Mouse (Mus musculus): Measurements from ENCODE around the gene Nipa2.

The Nipa2 gene

DNA sequence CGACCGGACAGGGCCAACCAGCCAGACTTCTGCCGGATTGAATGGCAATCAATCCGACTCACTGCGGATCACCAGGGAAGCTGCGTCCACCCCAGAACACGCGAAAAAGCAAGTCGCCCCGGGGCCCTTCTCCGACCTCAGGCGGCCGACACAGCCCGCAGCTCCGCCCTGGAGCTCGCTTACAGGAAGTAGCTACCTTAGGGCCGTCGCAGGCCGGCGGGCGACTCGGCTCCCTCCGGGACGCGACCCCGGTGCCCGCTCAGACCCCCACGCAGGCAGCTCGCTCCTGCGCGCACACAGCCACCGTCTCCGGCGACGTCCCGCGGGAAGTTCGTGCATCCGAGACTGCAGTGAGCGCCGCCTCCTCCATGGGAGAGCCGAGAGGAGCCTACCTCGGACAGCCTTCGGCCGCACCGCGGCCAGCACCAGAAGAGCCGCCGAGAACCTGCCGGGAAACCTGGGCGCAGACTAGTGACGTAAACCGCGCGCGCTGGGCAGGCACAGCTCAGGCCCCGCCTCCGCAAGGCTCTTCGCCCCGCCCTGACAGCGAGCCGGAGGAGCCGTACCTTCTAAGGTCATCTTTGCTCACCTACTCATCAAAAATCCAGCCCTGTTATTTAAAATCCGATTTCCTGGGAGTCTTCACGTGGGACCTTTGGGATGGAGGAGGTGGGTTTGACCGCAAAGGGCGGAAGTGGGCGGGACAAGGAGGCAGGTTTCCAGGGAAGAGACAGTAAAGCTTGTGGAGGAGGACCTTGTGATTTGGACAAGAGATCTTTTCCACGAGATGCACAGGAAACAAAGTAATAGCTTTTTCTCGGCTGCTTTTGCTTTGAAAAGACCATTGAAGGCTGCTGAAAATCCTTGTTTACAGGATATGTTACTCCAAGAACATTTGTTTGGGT lies at the start of gene Nipa2:
TSS of gene Nipa2 (minus strand) at position 473 of the 905 bp plus-strand sequence.
- DNase-seq (ENCODE audit: extremely low read depth, low read depth, low spot score), result peak; percentile 18

DNA sequence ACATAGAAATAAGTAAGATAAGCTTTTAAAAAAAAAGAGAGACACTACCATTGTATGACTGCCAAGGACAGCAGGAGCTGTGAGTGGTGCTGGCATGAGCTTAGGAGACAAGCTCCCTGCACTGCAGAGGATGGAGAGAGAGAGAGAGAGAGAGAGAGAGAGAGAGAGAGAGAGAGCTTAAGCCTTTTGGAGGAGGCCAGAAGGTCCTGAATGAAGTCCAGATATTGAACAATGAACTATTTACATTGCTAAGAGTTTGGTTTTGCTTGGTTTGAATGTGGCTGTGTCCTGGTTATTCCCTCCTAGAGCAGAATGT lies 48.7 kb upstream of the Nipa2 start:
- DNase-seq (ENCODE audit: extremely low read depth, low read depth, low spot score), result no peak

DNA sequence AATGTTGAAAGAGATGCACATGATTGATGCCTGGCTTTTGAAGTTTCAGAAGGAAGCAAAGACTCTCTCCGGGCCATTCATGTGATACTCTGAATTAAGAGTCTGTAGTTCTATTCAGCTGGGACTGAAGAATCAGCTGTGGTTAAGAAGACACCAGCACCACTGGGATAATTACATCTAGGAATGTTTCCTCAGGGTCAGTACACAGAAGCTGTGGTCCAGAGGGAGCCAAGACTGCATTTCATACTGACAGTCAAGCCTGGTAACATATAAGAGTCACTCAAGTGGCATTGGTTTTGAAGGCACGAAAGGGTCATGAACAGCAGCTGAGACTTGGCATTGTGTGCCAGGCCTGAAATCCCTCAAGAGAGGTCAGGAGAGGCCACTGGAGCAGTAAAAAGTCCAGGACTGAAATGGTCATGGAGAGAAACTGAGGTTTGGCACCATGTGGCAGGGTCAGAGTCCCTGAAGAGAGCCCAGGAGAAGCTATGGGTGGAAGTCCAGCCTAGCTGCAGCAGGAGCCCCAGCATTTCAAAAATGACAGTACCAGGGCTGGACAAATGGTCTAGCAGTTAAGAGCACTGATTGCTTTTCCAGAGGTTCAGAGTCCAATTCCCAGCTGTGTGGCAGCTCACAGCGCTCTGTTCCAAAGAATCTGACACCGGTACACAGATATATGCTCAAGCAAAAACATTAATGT lies 48.2 kb upstream of the Nipa2 start:
- no peak for DNase-seq (ENCODE audit: extremely low read depth, low read depth, low spot score)

DNA sequence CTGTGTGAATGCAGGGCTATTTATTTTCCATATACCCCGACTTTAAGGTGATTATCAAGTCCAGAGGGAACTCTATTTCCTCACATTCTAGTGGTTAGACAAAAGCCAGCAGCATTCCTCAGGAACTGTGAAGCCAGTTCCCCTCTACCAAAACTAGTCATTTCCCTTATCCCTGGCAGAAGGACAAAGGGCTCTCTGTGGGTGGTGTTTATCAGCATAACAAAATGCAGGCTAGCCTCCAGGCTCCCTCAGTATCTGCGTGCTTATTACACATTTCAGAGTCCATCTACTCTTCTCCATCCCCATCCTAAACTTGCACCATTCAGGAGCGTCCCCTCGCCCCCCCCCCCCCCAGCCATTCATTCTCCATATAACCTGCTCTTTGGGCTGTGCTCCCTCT lies 36.7 kb upstream of the Nipa2 start:
- no peak for DNase-seq (ENCODE audit: extremely low read depth, low read depth, low spot score)

DNA sequence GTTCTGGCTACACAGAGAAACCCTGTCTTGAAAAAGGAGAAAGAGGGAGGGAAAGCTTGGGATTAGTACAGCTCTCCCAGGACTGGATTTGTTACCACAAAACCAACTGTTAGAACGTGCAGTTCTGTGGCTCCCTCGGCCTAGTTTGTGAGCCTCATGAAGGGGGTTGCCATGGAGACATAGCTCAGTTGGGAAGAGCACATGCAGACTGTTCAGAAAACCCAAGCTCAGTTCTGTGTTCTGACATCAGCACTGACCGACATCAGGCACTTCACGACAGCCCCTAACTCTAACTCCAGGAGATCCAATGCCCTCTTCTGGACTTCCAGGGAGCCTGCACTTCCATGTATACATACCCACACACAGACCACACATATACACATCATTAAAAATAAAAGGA lies 32.7 kb upstream of the Nipa2 start:
- no peak for DNase-seq (ENCODE audit: extremely low read depth, low read depth, low spot score)

DNA sequence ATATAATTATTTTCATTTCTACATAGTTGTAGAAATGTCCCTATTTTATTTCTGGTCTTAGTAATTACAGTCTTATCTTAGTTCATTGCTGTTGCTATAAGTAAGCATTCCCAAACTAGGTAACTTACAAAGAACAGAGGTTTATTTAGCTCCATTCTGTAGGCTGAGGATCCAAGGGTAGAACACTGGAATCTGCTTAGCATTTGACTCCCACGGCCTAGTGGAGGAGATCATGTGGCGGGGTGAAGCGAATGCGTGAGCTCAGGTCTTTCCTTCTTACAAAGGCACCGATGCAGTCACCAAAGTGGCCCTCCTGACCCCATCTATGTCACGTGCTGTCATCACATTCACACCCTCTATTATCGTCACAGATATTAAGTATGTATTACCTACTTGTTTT lies 29.6 kb upstream of the Nipa2 start:
- no peak for DNase-seq (ENCODE audit: extremely low read depth, low read depth, low spot score)

DNA sequence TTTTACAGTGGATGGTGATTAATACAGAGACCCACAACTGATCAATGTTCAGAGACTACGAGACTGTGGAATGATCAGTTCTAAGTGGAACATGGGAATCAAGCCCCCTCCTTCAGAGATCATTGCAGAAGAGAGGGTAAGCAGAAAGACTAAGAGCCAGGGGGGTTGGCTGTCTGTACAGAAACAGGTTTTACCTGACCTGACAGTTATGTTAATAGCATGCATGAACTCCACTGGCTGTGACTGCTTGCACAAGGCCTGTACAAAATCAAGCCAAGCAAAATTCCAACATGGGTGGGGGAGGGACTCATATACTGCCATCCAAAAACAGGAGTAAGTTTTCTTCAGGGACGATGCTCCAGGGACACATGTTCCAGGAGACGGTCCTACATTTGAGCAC lies 28.9 kb upstream of the Nipa2 start:
- DNase-seq (ENCODE audit: extremely low read depth, low read depth, low spot score), result peak; percentile 54

DNA sequence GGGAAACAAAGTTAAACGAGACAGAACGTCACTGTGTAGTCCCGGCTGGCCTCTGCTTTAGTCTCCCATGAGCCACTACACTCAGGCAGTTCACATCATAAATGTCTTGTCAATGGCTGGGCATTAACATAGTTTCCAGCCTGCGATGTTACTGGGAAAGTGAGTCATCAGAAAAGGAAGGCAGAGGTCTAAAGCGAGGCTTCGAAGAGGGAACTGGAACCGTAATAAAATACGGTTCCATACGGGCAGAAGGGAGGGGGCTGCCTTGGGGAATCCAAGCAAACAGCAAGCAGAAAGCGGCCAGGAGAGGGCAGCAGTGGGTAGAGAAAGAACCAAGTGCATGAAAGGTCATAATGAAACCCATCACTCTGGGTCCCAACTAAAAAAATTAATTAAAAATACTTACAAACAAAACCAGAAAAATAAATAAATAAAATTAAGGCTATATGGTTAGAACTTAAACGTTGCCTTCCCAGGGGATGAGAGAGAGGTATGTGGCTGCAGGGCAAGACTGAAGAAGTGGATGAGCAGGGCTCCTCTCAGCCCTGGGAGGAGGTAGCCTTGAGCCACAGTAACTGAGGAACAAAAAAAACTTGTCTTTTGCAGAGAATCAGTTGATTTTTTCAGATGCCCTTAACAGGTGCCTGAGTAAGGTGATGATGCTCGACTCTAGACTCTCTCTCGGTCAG lies 24.4 kb upstream of the Nipa2 start:
- no peak for DNase-seq (ENCODE audit: extremely low read depth, low read depth, low spot score)

DNA sequence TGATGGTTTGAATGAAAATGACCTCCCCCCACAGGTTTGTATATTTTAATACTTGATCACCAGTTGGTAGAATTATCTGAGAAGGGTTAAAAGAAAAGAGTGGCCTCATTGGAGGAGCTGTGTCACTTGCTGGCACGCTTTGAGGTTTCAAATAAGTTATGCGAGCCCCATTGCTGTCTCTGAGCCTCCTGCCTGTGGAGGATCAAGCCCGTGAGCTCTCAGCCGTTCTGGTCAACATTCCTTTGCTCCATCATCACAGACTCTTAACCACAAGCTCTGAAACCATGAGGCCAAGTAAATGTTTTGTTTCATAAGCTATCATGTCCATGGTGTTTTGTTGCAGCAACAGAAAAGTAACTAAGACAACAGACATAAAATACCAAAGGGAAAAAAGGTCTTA lies 22.5 kb upstream of the Nipa2 start:
- no peak for DNase-seq (ENCODE audit: extremely low read depth, low read depth, low spot score)

DNA sequence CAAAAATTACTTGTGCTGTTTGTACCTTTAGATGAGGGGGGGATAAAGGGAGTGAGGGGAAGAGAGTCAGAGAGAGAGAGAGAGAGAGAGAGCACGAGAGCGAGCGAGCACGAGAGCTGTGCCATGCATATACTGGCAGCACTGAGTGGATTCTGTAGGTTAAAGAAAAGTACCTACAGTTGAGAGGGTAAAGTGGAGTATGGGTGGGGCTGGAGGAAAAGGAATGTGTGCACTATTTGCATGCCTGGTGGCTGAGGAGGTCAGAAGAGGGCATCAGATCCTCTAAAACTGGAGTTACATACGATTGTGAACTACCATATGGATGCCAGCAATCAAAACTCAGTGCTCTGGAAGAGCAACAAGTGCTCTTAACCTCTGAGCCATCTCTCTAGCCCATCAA lies 20.8 kb upstream of the Nipa2 start:
- DNase-seq (ENCODE audit: extremely low read depth, low read depth, low spot score), result no peak

DNA sequence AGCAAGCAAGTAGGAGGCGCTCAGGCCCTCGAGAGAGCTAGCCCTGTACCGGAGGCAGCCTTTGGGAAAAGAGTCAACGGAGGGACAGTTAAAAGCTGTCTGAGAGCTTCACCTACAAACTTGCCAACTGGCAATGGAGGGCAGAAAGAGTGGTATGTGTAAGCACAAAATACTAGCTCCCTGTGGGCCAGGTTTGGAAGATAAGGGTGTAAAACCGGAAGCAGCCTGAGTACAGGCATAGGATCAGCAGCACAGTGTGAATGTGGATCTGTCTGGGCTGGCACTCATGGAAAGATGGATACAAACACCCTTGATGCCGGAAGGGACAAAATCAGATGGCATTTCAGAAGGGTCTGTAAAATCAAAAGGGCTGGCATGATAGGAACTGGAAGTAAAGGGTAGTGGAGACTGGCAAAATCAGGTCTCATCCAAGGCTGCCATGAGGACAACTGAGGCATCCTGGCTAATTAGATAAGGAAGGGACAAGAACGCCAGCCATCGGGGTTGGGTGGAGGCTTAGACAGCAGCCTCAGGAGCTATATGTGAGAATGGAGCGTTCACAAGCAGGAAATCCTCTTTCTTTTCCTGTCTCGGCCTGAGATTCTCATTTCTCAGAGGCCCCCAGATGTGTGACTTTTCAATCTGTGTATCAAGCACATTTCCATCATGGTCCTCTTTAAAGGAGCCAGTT lies 19.9 kb upstream of the Nipa2 start:
- no peak for DNase-seq (ENCODE audit: extremely low read depth, low read depth, low spot score)

DNA sequence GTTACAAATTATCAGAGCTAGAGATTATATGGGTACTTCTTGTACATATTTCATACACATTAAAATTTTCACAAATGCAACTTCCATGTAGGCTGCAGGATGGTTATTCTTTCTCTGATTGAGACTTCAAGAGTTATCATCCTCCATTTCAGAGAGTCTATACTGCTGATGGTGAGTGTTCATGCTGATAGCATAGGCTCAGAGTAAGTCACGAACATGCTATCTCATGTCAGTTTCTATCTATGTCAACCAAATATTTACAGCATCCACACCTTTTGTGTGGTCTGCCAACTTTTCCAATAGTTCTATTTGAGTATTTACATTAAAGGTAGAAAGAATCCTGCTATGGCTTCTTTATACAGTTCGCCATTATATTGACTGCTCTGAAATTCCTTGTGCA lies 19.2 kb upstream of the Nipa2 start:
- DNase-seq (ENCODE audit: extremely low read depth, low read depth, low spot score), result no peak

DNA sequence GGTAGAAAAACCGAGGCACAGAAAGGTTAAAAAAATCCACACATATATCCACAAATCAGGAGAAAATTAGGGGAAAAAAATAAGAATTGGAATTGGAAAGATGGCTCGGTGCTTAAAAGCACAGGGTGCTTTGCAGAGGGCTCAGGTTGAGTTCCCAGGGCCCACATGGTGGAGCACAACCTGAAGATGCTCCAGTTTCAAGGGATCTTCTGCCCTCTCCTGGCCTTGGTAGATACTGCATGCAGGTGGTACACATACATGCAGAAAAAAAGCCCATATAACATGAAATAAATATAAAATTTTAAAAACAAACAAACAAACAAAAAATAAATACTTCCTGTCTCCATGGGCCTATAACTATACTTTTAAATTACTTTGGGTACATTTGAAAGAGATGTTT lies 12.2 kb upstream of the Nipa2 start:
- no peak for DNase-seq (ENCODE audit: extremely low read depth, low read depth, low spot score)

DNA sequence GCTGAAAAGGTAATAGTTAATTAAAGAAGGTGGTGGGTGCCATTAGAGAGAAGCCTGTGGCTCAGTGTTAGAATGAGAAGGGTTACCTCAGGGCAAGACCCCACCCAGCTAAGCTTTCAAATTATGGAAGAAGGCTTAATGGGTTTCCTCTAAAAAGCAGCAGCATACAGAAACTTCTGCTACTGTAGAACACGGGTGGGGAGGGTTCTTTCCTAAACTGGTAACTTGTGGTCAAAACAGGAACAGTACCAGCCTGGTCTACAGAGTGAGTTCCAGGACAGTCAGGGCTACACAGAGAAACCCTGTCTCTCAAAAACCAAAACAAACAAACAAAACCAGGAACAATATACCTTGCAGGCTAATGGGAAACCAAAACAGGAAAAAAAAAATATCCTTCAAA lies 7.1 kb upstream of the Nipa2 start:
- DNase-seq (ENCODE audit: extremely low read depth, low read depth, low spot score), result no peak

DNA sequence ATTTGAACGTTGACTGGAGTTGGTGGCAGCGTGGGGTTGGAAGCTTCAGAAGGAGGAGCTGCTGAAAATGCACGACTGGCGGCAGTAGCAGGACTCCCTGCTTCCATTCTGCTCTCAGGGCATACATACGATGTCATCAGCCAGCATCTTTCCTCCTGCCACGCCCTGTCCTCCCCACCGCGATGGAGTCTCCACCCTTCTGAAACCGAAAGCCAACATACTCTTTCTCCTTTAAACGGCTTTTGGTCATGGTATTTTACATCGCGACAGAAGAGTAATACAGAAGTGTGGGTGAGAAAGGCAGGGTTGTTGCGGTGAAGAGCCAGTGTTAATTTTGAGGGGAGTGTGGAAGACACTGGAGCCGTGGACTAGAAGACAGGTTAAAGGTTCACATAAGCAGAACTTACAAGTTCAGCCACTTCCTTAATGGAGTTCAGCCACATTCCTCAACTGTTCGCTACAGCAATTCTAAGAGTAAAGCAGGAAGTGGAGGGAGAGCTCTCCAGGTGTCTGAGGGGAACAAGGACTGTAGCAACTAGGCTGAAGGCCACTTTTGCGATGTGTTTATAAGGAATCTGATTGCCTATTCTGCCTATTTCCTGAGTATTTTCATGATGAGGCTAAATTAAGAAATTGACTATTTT lies 6.1 kb upstream of the Nipa2 start:
- DNase-seq (ENCODE audit: extremely low read depth, low read depth, low spot score), result no peak

DNA sequence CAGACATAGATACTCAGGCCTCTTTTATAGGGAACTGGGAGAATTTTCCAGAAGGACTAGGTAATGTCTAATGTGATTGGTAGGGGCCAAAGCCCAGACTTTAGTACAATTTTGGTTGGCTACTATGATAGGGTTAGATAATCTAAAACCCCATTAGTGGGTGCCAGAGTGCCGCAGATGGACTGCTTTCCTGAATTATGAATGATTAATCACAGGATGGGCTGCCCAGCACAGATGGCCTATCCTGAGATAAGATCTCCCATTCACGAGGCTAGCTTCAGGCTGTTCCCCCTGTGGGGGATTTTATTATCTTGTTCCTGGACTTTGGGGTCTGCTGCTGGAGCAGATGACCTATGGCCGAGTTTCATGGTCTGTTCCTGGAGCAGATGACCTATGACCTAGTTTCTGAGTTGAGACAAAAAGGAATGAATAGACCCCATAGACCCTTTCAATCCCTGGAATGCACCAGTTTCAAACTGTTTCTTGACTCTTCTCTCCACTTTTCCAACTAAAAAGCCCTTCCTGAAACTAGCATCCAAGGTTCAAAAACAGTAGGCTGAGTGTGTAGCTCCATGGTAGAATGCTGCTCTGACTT lies 4.7 kb upstream of the Nipa2 start:
- DNase-seq (ENCODE audit: extremely low read depth, low read depth, low spot score), result no peak

DNA sequence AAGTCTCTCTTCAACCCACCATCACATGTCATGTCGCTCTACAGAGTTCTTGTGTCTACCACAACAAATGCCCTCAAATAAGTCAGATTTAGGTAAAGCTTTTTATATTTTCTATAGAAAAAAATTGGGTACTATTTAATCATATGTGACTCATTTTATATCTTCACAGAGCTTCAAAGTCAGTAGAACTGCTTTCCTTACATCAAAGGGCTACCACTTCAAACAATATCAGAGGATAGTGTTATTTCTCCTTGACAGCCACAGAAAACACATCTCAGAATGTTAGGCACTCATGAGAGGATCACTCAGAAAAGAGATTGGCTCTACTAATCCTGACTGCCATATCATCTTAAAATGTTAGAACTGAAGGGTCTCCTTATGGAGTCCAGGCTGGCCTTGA lies 1.8 kb downstream of the Nipa2 start:
- no peak for DNase-seq (ENCODE audit: extremely low read depth, low read depth, low spot score)

DNA sequence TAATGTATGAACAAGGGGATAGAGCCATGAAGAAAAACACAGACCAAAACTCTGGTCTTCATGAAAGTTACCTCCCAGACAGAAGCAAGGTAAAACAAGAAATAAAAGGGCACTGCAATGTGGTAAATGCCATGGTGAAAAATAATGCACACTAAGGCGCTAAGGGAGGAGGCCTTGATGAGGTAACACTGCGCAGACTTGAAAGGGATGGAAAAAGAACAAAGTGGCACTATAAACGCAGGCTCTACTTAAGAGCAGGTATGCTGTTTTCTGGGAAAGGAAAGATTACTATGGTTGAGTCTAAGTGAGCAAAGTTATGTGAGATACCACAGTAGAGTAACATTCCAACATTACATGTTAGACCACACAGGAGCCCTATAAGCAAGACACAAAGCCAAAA lies 2.5 kb downstream of the Nipa2 start:
- DNase-seq (ENCODE audit: extremely low read depth, low read depth, low spot score), result no peak

DNA sequence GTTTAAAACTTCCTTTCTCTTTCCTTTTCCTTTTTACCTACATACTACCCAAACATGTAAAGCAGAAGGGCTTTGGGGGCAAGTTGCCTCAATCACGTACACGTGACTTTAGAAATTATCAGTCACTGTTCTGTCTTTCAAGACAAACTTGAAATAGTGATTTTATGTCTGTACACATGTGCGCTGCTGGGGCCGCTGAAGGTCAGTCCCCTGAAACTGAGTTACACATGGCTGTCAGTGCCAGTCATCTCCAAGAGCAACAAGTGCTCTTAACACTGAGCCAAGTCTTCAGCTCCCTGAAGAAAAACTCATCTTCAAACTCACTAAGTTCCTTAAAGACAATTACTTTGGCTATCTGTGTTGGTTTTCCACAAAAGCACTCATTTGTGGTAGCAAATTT lies 4.4 kb downstream of the Nipa2 start:
- DNase-seq (ENCODE audit: extremely low read depth, low read depth, low spot score), result no peak

DNA sequence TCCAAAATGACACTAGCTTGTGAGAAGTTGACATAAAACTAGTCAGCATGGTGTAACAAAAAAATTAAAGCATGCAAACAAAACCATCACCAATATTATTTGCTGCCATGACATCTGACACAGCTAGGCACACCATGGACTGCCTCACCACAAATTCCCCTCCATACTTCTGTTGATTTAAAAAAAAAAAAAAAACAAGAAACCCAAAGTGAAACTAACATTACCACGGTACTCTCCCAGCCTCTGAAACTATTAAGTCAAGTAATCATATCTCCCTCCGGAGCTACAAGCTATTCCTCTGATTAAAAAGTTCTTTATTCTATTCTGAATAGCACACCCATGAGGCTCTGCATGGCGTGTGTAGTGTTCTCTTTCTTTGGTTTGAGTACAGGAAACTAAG lies 5.1 kb downstream of the Nipa2 start:
- DNase-seq (ENCODE audit: extremely low read depth, low read depth, low spot score), result no peak

DNA sequence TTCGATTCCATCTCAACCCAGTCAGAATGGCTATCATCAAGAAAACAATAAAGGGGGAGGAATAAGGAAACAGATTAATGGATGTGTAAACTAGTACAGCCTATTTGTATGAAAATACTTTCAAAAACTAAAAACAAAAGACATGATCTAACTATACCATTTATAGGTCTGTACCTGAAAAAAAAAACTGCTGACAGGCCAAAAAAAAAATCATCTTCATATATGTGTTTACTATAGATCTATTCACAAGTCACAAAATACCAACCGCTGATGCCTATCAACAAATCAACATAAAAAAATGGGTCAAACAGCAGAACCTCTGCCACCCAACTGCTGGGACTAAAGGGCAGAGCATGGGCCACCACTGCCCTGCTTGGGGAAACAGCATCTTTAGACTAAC lies 6.2 kb downstream of the Nipa2 start:
- no peak for DNase-seq (ENCODE audit: extremely low read depth, low read depth, low spot score)
